Mouse (Mus musculus) midbrain, embryonic 15.5 days (tissue): ENCODE measurements around the gene Ccl3. TPM values are rescaled to one million over a fixed set of nuclear protein-coding genes. Genes with fewer than 3 reads are reported as not detected.

Source experiments
- ATAC-seq: fragments of 200-750 bp; cut with Nextera tagmentation; replicated peaks from 2 replicates; pipeline ENCODE4 v1.8.0; 2017; ENCODE audit warnings: moderate TSS enrichment
- H3K27ac ChIP-seq: fragments of 300-500 bp; sonication (generic); 2 replicates; pipeline ENCODE4 v1.5.1; 2015; ENCODE audit warnings: mild to moderate bottlenecking, inconsistent platforms
- H3K27me3 ChIP-seq: fragments of 300-500 bp; sonication (generic); replicated peaks from 2 replicates; pipeline ENCODE4 v1.6.1; 2015; ENCODE audit warnings: inconsistent platforms
- H3K36me3 ChIP-seq: fragments of 300-500 bp; sonication (generic); replicated peaks from 2 replicates; pipeline ENCODE4 v1.6.1; 2015; ENCODE audit warnings: inconsistent platforms
- H3K4me1 ChIP-seq: fragments of 300-500 bp; sonication (generic); 2 replicates; pipeline ENCODE4 v1.6.1; 2015; ENCODE audit warnings: inconsistent platforms
- H3K4me2 ChIP-seq: fragments of 300-500 bp; sonication (generic); 2 replicates; pipeline ENCODE4 v1.6.1; 2015; ENCODE audit warnings: inconsistent platforms, mild to moderate bottlenecking, moderate library complexity
- H3K4me3 ChIP-seq: fragments of 300-500 bp; sonication (generic); 2 replicates; pipeline ENCODE4 v1.5.1; 2015; ENCODE audit warnings: mild to moderate bottlenecking, inconsistent platforms
- H3K9ac ChIP-seq: fragments of 300-500 bp; sonication (generic); 2 replicates; pipeline ENCODE4 v1.6.1; 2015; ENCODE audit warnings: mild to moderate bottlenecking, inconsistent platforms
- H3K9me3 ChIP-seq: fragments of 300-500 bp; sonication (generic); 2 replicates; pipeline ENCODE4 v1.6.1; 2016; ENCODE audit warnings: inconsistent platforms
- WGBS: fragments of 180-500 bp; shearing (Covaris S2); methylation state at CpG from one replicate; pipeline ENCODE4 v1.1.7; 2015; ENCODE audit warnings: mixed read lengths; 5-methylcytosine and 5-hydroxymethylcytosine counted together
- polyA plus RNA-seq: library from polyadenylated mRNA; unstranded; fragments of >200 nt; fragmentation: Nextera tagmentation; extraction: Ambion mirVana; gene quantifications from 2 replicates; pipeline ENCODE4 v1.2.1, GENCODE M21; 2015

Gene Ccl3
- polyA plus RNA-seq, 1 experiment from 2014 or later, result 1.6 TPM

DNA sequence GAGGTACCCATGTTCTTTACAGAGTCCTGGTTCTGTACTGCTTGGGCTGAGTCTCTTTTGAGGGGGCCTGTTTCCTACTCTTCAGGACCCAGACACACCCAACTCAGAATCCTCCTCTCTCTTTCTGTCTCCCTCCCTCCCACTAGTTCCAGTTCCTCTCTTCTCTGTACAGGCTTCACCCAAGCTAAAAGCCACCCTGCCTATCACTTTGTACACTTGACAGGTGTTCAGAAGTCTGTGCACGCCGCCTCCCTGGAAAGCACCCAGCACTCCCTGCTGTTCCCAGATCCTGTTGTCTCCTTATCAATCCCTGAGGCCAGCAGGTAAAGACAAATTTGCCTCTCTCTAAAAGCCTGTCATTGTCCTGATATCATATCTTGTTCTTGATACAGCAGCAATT lies 38.3 kb downstream of the Ccl3 start:
- WGBS, result 87% methylated on average over 2 of the region's 2 CpGs
- Histone ChIP-seq H3K9me3 (no peaks in the 10 kb centered on the region), H3K36me3 (no peaks in the 10 kb centered on the region), H3K9ac (no peak overlapping the region), H3K4me3 (no peak overlapping the region), H3K27ac (no peak overlapping the region), H3K27me3 (no peaks in the 10 kb centered on the region), H3K4me1 (no peaks in the 10 kb centered on the region), H3K4me2 (no peak overlapping the region)
- no peak for ATAC-seq

DNA sequence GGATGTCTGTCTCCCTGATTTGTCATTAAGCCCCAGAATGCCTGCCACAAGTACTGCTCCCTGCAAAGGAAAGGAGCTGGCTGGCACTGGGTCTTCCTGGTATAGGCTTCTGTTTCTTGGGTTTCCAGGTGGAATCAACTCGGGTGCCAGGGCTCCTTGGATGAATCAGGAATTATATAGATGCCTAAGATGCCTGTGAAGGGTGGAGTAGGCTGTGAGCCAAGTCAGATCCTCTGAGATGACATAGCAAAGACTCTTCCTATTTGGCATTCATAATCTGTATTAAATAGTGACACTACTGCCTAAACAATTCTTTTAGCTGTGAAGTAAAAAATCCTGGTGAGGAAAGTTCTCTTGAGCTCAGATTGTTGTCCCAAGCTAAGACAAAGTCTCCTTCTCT lies 42.8 kb downstream of the Ccl3 start:
- H3K4me1 ChIP-seq, result no peaks in the 10 kb centered on the region
- H3K36me3 ChIP-seq, result no peaks in the 10 kb centered on the region
- H3K4me2 ChIP-seq, result no peak overlapping the region
- H3K4me3 ChIP-seq, result no peak overlapping the region
- 53% methylated on average over 1 of the region's 1 CpGs for WGBS
- no peaks in the 10 kb centered on the region for H3K9me3 ChIP-seq
- no peak for ATAC-seq
- H3K9ac ChIP-seq, result no peak overlapping the region
- no peak overlapping the region for H3K27ac ChIP-seq
- no peaks in the 10 kb centered on the region for H3K27me3 ChIP-seq

DNA sequence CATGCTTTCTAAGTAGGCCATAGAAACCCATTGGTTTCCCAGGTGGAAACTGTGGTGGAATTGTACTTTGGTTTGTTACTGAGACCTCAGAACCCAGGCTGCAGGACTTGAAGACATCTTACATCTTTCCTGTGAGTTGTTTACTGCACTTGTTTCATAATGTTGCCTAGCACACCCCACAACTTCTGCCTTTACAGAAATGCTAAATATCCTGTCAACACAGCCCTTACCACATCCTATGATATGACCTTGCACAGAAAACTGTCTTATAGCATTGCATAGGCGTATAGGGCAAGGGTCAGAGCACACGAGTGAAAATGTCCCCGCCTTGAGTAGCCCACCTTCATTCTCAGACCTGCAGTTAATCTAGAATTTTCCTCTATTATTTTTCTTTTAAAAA lies 43.6 kb downstream of the Ccl3 start:
- Histone ChIP-seq H3K4me1 (no peaks in the 10 kb centered on the region), H3K27ac (no peak overlapping the region), H3K4me2 (no peak overlapping the region), H3K9ac (no peak overlapping the region), H3K4me3 (no peak overlapping the region), H3K9me3 (no peaks in the 10 kb centered on the region), H3K27me3 (no peaks in the 10 kb centered on the region), H3K36me3 (no peaks in the 10 kb centered on the region)
- WGBS, result 94% methylated on average over 3 of the region's 3 CpGs
- ATAC-seq, result no peak

DNA sequence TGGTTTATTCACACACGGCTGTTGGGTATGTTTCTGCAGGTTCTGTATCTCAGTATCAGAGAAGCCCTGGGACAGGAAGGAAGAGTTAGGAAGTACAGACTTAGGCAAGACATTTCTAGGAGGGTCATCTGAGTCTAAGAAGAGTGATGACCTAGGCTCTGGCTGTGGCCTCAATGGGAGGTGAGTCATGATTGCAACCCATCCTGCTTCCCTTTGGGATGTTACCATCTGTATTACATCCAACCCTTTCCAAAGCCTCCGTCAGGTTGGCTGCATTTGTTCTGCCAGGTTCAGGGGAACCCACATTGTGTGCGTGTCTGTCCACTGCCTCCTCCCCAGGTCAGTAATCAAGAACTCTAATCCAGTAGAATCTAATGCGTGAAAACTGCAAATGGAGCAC lies 44.5 kb downstream of the Ccl3 start:
- Histone ChIP-seq H3K27ac (no peak overlapping the region), H3K4me3 (no peak overlapping the region), H3K9ac (no peak overlapping the region), H3K27me3 (no peaks in the 10 kb centered on the region), H3K9me3 (no peaks in the 10 kb centered on the region), H3K36me3 (no peaks in the 10 kb centered on the region), H3K4me1 (no peaks in the 10 kb centered on the region), H3K4me2 (no peak overlapping the region)
- 84% methylated on average over 4 of the region's 4 CpGs for WGBS
- no peak for ATAC-seq

DNA sequence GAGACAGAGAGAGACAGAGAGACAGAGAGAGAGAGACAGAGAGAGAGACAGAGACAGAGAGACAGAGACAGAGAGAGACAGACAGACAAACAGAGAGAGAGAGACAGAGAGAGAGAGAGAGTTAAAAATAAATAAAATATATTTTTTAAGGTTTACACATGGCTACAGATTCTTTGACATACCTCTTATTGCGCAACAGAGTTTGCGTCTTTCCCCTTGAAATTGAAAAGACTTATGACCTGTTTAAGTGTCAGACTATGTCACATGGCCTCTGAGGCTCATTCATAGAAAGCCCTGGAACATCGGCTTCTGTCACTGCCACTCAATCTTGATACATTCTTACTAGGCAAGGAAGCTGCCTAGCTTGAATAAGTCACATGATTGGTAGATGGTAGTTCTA lies 45.8 kb downstream of the Ccl3 start:
- H3K4me2 ChIP-seq, result no peak overlapping the region

DNA sequence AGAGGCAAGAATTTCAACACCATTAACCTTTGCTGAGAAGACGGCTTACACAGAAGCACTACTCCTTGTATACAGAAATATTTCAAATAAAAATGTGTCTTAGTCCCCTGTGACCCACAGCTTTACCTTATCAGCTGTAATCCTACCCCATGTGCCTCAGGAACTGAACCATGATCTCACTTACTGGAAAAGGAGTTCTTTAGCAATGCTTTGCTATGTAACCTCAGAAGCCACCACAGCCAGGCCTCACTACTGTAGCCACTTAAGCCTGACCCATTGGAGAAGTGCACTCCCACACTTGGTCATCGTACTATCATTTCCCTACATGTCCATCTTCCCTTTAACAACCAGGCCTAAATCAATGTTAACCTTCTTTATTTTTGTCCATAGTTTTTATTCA lies 48.6 kb downstream of the Ccl3 start:
- Histone ChIP-seq H3K9ac (no peak overlapping the region), H3K4me2 (no peak overlapping the region), H3K4me1 (no peaks in the 10 kb centered on the region), H3K4me3 (no peak overlapping the region), H3K27ac (no peak overlapping the region), H3K36me3 (no peaks in the 10 kb centered on the region), H3K27me3 (no peaks in the 10 kb centered on the region), H3K9me3 (no peaks in the 10 kb centered on the region)
- WGBS, result 90% methylated on average over 2 of the region's 2 CpGs
- ATAC-seq, result no peak

More for the DNA sequence above, 45.8 kb downstream of the Ccl3 start:
- 95% methylated on average over 3 of the region's 3 CpGs for WGBS
- no peaks in the 10 kb centered on the region for H3K36me3 ChIP-seq
- H3K27ac ChIP-seq, result no peak overlapping the region
- H3K27me3 ChIP-seq, result no peaks in the 10 kb centered on the region
- no peak for ATAC-seq
- no peak overlapping the region for H3K9ac ChIP-seq
- H3K9me3 ChIP-seq, result no peaks in the 10 kb centered on the region
- no peaks in the 10 kb centered on the region for H3K4me1 ChIP-seq
- no peak overlapping the region for H3K4me3 ChIP-seq

DNA sequence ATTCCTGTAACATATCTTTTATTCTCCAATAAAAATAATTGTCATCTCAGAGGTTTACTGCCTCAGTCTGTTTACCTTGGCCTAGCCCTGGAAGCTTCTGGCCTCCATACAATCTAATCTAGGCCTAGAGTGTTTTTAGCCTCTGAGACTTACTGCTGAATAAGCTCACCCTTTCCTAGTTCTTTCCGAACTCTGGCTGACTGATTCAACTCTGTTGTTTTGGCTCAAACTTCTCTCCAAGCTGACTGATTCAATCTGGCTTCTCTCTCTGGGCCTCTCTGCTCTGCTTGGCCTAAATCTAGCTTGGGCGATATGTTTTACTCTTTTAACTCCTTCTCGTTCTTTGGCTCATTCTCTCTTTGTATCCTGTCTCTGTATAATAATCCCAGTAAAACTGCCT lies 50.2 kb downstream of the Ccl3 start:
- Histone ChIP-seq H3K9me3 (no peaks in the 10 kb centered on the region), H3K27me3 (no peaks in the 10 kb centered on the region), H3K4me2 (no peak overlapping the region), H3K27ac (no peak overlapping the region), H3K4me1 (no peaks in the 10 kb centered on the region), H3K36me3 (no peaks in the 10 kb centered on the region), H3K4me3 (no peak overlapping the region), H3K9ac (no peak overlapping the region)
- WGBS, result 92% methylated on average over 3 of the region's 3 CpGs
- ATAC-seq, result no peak

DNA sequence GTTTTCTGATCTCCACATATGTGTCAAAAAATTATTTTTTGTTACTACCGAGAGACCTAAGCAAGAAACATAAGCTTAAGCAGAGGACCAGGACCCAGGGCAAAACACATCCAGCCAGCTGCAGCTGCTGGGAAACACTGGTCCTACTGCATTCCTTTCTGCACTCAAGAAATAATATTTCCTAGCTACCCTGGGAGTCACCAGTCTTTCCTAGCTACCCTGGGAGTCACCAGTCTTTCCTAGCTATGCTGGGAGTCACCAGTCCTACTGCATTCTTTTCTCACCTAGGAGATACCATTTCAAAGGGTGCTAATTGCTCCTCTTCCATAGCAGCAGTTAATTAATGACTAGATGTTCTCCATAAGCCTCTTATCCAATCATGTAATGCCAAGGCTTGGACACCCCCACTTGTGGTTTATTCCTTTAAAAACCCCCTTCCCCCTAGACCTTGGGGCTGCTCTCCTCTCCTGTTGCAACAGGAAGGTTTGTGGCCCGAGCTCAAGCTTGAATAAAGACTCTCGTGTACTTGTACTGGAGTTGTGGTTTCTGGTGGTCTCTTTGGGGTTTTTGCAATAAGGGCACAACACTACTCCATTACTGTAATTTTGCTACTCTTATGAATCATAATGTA lies 50.8 kb downstream of the Ccl3 start:
- no peak overlapping the region for H3K4me3 ChIP-seq
- no peak overlapping the region for H3K27ac ChIP-seq
- H3K4me2 ChIP-seq, result no peak overlapping the region
- H3K36me3 ChIP-seq, result no peaks in the 10 kb centered on the region
- ATAC-seq, result no peak
- no peaks in the 10 kb centered on the region for H3K4me1 ChIP-seq
- no peaks in the 10 kb centered on the region for H3K27me3 ChIP-seq
- no peak overlapping the region for H3K9ac ChIP-seq
- no peaks in the 10 kb centered on the region for H3K9me3 ChIP-seq
- 85% methylated on average over 3 of the region's 3 CpGs for WGBS

Other genes with a start within 250 kb of the Ccl3 start
- gene Rasl10b, start 240.2 kb downstream of the Ccl3 start, polyA plus RNA-seq, result 43.2 and 45.6 TPM in 2 replicates
- gene Gas2l2, start 219.9 kb downstream of the Ccl3 start, polyA plus RNA-seq, result 0.36 and 0.54 TPM in 2 replicates
- 0.68 and 0.70 TPM in 2 replicates for gene 1700020L24Rik, start 211.7 kb downstream of the Ccl3 start, polyA plus RNA-seq
- 2.9 and 3.4 TPM in 2 replicates for gene Mmp28, start 186.3 kb downstream of the Ccl3 start, polyA plus RNA-seq
- gene Taf15, start 176.3 kb downstream of the Ccl3 start, polyA plus RNA-seq, result 12.2 and 12.6 TPM in 2 replicates
- not detected in 2 replicates for gene Heatr9, start 127.2 kb downstream of the Ccl3 start, polyA plus RNA-seq
- gene Ccl5, start 118.8 kb downstream of the Ccl3 start, polyA plus RNA-seq, result 0.89 TPM in 1 of 2 replicates, not detected in the other
- 1.6 and 2.2 TPM in 2 replicates for gene Ccl9, start 70.7 kb downstream of the Ccl3 start, polyA plus RNA-seq
- 2.1 and 3.5 TPM in 2 replicates for gene Ccl6, start 56.3 kb downstream of the Ccl3 start, polyA plus RNA-seq
- not detected in 2 replicates for gene Rpl9-ps1, start 3.7 kb downstream of the Ccl3 start, polyA plus RNA-seq
- 0.56 TPM in 1 of 2 replicates, not detected in the other for gene Ccl4, start 13.2 kb upstream of the Ccl3 start, polyA plus RNA-seq
- 0.35 and 0.96 TPM in 2 replicates for gene Wfdc17, start 54.6 kb upstream of the Ccl3 start, polyA plus RNA-seq
- gene Wfdc18, start 59.7 kb upstream of the Ccl3 start, polyA plus RNA-seq, result not detected in 2 replicates
- not detected in 2 replicates for gene Wfdc21, start 97.6 kb upstream of the Ccl3 start, polyA plus RNA-seq
- 41.0 and 42.3 TPM in 2 replicates for gene Heatr6, start 104.3 kb upstream of the Ccl3 start, polyA plus RNA-seq
- gene Hnf1b, start 200.7 kb upstream of the Ccl3 start, polyA plus RNA-seq, result 0.15 TPM in 1 of 2 replicates, not detected in the other